Mouse (Mus musculus) testis, adult 2 months (tissue): ENCODE data around the gene Cntnap2.

Experiments
- CTCF ChIP-seq: fragments of 200-500 bp; IDR thresholded peaks from 2 replicates; pipeline ENCODE4 v1.5.1; 2012; ENCODE audit warnings: low read depth, mild to moderate bottlenecking, inconsistent platforms, low read length, moderate library complexity; ENCODE audit not compliant: control insufficient read depth, insufficient read depth, insufficient replicate concordance
- POLR2A ChIP-seq: fragments of 200-500 bp; IDR thresholded peaks from 2 replicates; pipeline ENCODE4 v1.6.1; 2012; ENCODE audit warnings: low read depth, mild to moderate bottlenecking, inconsistent platforms, low read length, moderate library complexity; ENCODE audit not compliant: control insufficient read depth

- TF ChIP-seq POLR2A (no peak), CTCF (no peak)
These were observed 2123.1 kb downstream of the Cntnap2 start for GRCm38 (mm10) chr6:47182252-47182651.
